Mouse (Mus musculus) intestine, postnatal 0 days (tissue): ENCODE results near the gene Aptx. TPM values are rescaled to one million over a fixed set of nuclear protein-coding genes. Genes with fewer than 3 reads are reported as not detected.

Source experiments
- ATAC-seq: fragments of 200-750 bp; cut with Nextera tagmentation; 2 replicates; pipeline ENCODE4 v1.8.0; 2017; ENCODE audit warnings: mild to moderate bottlenecking, moderate TSS enrichment, moderate library complexity
- H3K27ac ChIP-seq: fragments of 300-500 bp; sonication (generic); 2 replicates; pipeline ENCODE4 v1.5.1; 2014; ENCODE audit warnings: mild to moderate bottlenecking, low read depth, low read length, moderate library complexity
- H3K27me3 ChIP-seq: fragments of 300-500 bp; sonication (generic); replicated peaks from 2 replicates; pipeline ENCODE4 v1.6.1; 2014; ENCODE audit warnings: low read length, mixed read lengths; ENCODE audit not compliant: control insufficient read depth, insufficient read depth
- H3K36me3 ChIP-seq: fragments of 300-500 bp; sonication (generic); 2 replicates; pipeline ENCODE4 v1.6.1; 2014; ENCODE audit warnings: mild to moderate bottlenecking, moderate library complexity; ENCODE audit not compliant: control insufficient read depth, insufficient read depth
- H3K4me1 ChIP-seq: fragments of 300-500 bp; sonication (generic); replicated peaks from 2 replicates; pipeline ENCODE4 v1.6.1; 2014; ENCODE audit warnings: antibody characterized with exemption, low read length, mixed read lengths; ENCODE audit not compliant: control insufficient read depth, insufficient read depth
- H3K4me2 ChIP-seq: fragments of 300-500 bp; sonication (generic); replicated peaks from 2 replicates; pipeline ENCODE4 v1.6.1; 2014; ENCODE audit warnings: low read depth, mild to moderate bottlenecking, moderate library complexity
- H3K4me3 ChIP-seq: fragments of 300-500 bp; sonication (generic); 2 replicates; pipeline ENCODE4 v1.5.1; 2014; ENCODE audit warnings: low read depth, low read length
- H3K9ac ChIP-seq: fragments of 300-500 bp; sonication (generic); 2 replicates; pipeline ENCODE4 v1.6.1; 2014; ENCODE audit warnings: mild to moderate bottlenecking, low read depth, low read length
- H3K9me3 ChIP-seq: fragments of 300-500 bp; sonication (generic); 2 replicates; pipeline ENCODE4 v1.6.1; 2016; ENCODE audit warnings: mixed run types; ENCODE audit not compliant: control insufficient read depth
- CTCF ChIP-seq: sonication (generic); IDR thresholded peaks from 2 replicates; pipeline ENCODE4 v1.5.1; 2016; ENCODE audit warnings: low read depth, mild to moderate bottlenecking, control low read depth, antibody characterized with exemption, moderate library complexity
- WGBS: fragments of 180-500 bp; shearing (Covaris S2); extraction: QIAGEN DNeasy Blood & Tissue Kit; methylation state at CpG from one replicate; pipeline ENCODE4 v1.1.7; 2014; 5-methylcytosine and 5-hydroxymethylcytosine counted together
- microRNA counts: library from miRNA; unstranded; fragments of <30 nt; microRNA quantifications from one replicate; lab custom pipeline; 2016
- microRNA-seq: library from miRNA; unstranded; fragments of <30 nt; microRNA quantifications from one replicate; pipeline ENCODE4, GENCODE M21; 2016
- polyA plus RNA-seq: library from polyadenylated mRNA; unstranded; fragments of >200 nt; fragmentation: Nextera tagmentation; extraction: Ambion mirVana; gene quantifications from 2 replicates; pipeline ENCODE4 v1.2.1, GENCODE M21; 2015

Aptx gene
- polyA plus RNA-seq, 1 experiment from 2014 or later, result 18.7 TPM

DNA sequence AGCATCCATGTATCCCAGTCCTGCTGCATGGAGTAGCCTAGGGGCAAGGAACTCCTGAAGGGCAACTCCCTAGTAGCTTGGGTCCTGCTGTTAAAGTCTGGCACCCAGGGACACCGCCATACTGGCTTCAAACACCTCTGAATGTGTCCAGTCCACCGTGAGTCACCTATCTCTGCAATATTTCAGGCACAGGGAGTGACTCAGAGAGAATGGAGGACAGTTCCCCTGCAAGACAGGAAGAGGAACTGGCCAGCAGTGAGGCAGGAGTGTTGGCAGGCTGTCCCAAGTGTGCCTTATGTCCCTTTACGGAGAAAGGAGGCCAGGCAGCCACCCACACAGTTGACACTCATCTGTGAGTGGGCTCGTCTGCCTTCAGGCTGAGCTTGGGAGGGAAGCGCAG lies 53.9 kb downstream of the Aptx start:
- no peak for TF ChIP-seq CTCF
- WGBS, result 74% methylated on average over 5 of the region's 5 CpGs

DNA sequence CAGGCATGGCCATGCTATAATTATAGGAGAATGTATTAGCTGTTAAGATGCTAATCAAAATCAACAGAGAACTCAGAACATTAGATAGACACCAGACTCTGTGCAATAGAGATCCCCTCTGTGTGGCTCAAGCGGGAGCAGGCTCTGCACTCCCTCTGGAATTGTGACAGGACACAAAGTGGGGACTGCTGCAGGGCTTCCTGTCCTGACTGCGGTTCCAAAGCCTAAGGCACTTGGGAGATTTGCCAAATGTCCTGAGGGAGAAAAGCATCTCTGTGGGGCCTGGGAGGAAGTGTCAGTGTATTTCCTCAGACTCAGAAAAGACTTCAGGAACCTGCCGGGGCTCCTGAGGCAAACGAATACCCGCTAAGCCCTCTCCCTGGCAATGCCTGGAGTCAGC lies 59.4 kb downstream of the Aptx start:
- Histone ChIP-seq H3K4me1 (no peaks in the 10 kb centered on the region), H3K9ac (no peak overlapping the region), H3K27me3 (no peaks in the 10 kb centered on the region), H3K36me3 (no peaks in the 10 kb centered on the region), H3K4me2 (no peak overlapping the region), H3K9me3 (no peaks in the 10 kb centered on the region), H3K27ac (no peak overlapping the region), H3K4me3 (no peak overlapping the region)
- no peak for TF ChIP-seq CTCF
- 44% methylated on average over 5 of the region's 5 CpGs for WGBS
- no peak for ATAC-seq

More for the DNA sequence above, 53.9 kb downstream of the Aptx start:
- Histone ChIP-seq H3K4me3 (no peak overlapping the region), H3K27me3 (no peaks in the 10 kb centered on the region), H3K4me1 (no peaks in the 10 kb centered on the region), H3K27ac (no peak overlapping the region), H3K4me2 (no peak overlapping the region), H3K9me3 (no peaks in the 10 kb centered on the region), H3K36me3 (no peaks in the 10 kb centered on the region), H3K9ac (no peak overlapping the region)
- ATAC-seq, result no peak

DNA sequence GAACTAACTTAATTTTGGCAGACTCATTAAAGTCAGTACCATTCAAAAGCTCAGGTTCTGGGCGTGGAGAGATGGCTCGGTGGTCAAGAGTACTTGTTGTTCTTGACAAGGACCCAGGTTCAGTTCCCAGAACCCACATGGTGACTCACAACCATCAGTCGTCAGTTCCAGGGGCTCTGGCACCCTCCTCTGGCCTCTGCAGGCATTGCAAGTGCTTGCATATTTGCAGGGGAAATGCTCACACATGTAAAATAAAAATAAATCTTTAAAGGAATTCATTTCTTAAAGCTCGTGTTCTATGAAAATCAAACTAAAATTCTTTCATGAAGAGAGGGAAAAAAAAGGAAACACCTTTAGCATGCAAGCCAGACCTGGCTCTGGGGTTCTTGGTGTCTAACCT lies 62.0 kb downstream of the Aptx start:
- ATAC-seq, result no peak
- H3K27me3 ChIP-seq, result no peaks in the 10 kb centered on the region
- H3K9me3 ChIP-seq, result no peaks in the 10 kb centered on the region
- no peak overlapping the region for H3K9ac ChIP-seq
- no peaks in the 10 kb centered on the region for H3K36me3 ChIP-seq
- H3K4me3 ChIP-seq, result no peak overlapping the region
- no peak overlapping the region for H3K4me2 ChIP-seq
- WGBS, result 85% methylated on average over 4 of the region's 4 CpGs
- peak; percentile 31 for TF ChIP-seq CTCF
- no peak overlapping the region for H3K27ac ChIP-seq
- H3K4me1 ChIP-seq, result no peaks in the 10 kb centered on the region

MicroRNAs within 50 kb of the gene (microRNA counts, 519-probe panel; counts per million panel counts)
- microRNA mmu-miR-207 (lab: Ali Mortazavi, UCI), result not detected

Small RNAs within 50 kb of the gene (microRNA-seq; reads per million reads assigned to microRNA genes)
- not detected for gene Mir207

Other genes with a start within 250 kb of the Aptx start
- gene Tmem215, start 231.0 kb downstream of the Aptx start, polyA plus RNA-seq, result 1.3 and 1.9 TPM in 2 replicates
- 320 and 345 TPM in 2 replicates for gene Dnaja1, start 19.0 kb upstream of the Aptx start, polyA plus RNA-seq
- gene Smu1, start 54.7 kb upstream of the Aptx start, polyA plus RNA-seq, result 68.8 and 72.1 TPM in 2 replicates
- gene B4galt1, start 150.8 kb upstream of the Aptx start, polyA plus RNA-seq, result 15.3 and 15.5 TPM in 2 replicates
- 419 and 610 TPM in 2 replicates for gene Spink4, start 216.9 kb upstream of the Aptx start, polyA plus RNA-seq
- 120 and 138 TPM in 2 replicates for gene Bag1, start 245.1 kb upstream of the Aptx start, polyA plus RNA-seq
- 133 and 136 TPM in 2 replicates for gene Chmp5, start 245.2 kb upstream of the Aptx start, polyA plus RNA-seq